In the genomic region with DNA sequence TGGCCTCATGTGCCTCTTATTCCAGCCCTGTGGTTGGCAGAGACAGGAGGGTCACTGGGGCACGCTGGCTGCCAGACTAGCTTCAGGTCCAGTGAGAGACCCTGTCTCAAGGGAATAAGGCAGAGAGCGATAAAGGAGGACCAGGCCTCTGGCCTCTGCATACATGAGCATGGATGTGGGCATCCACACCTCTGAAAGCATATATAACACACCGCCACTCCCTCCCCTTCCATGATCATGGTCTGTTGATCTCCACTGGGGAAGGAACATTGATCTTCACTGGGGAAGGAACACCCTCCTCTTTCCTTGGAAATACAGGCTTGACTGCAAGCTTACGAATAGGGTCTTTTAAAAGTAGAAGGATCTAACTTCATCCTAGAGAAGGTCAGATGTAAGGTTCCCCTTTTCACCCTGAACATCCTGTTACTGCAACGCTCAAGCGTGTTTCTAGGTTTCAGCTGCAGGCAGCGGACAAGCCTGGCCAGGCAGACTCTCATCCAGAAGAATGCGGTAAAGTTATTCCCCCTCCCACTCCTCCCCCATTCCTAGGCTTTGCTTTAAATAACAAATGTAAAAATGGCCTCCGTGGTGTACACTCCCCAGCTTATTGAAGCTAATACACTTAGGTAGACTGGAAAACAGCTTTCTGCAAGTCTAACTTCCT, we compare ENCODE assay signal across 12 mouse cellular contexts. TPM values are rescaled to one million over a fixed set of nuclear protein-coding genes. Genes with fewer than 3 reads are reported as not detected.
A peak's percentile ranks its signal among the peaks of the same experiment; 100 is the strongest.
DNase-seq lines count a peak whose midpoint lies in the region; ATAC-seq lines count a peak whose summit lies in the region.
"Had no signal": no experiment of that assay in that cellular context is flagged by ENCODE, and none has a peak within 500 bp of the region (broad histone marks: within the 10 kb centered on the region; RNA-seq: fewer than 3 reads in every experiment).

No protein-coding gene starts in this region.

- peaks cover 10% of the 10 kb centered on the region for H3K36me3 ChIP-seq in heart, embryonic 11.5 days (ENCODE audit: control insufficient read depth, insufficient read depth, low read length)
- no peaks in the 10 kb centered on the region for H3K36me3 ChIP-seq in liver, embryonic 15.5 days (replicated peaks)
- H3K36me3 ChIP-seq in liver, embryonic 11.5 days (ENCODE audit: control insufficient read depth, insufficient read depth, low read length) = peaks cover 2% of the 10 kb centered on the region; the same call in 1 of the 2 replicates
- no peaks in the 10 kb centered on the region for H3K36me3 ChIP-seq in embryonic facial prominence, embryonic 11.5 days (replicated peaks; ENCODE audit: control insufficient read depth, insufficient read depth, low read depth, low read length)
- H3K36me3 ChIP-seq in stomach, embryonic 14.5 days (ENCODE audit: control insufficient read depth, insufficient read depth, low read length) = peaks cover 13% of the 10 kb centered on the region; the same call in 1 of the 2 replicates

- no peaks in the 10 kb centered on the region for H3K27me3 ChIP-seq in heart, embryonic 11.5 days (ENCODE audit: control insufficient read depth, insufficient read depth, low read length)
- no peaks in the 10 kb centered on the region for H3K27me3 ChIP-seq in liver, embryonic 15.5 days
- H3K27me3 ChIP-seq in liver, embryonic 11.5 days (replicated peaks; ENCODE audit: control insufficient read depth, insufficient read depth, low read length) = no peaks in the 10 kb centered on the region
- no peaks in the 10 kb centered on the region for H3K27me3 ChIP-seq in embryonic facial prominence, embryonic 11.5 days (ENCODE audit: control insufficient read depth, insufficient read depth, low read length)
- H3K27me3 ChIP-seq in stomach, embryonic 14.5 days (ENCODE audit: control insufficient read depth, insufficient read depth, low read length) = no peaks in the 10 kb centered on the region
- H3K27me3 ChIP-seq: forebrain, embryonic 12.5 days had no signal

- no peaks in the 10 kb centered on the region for H3K9me3 ChIP-seq in heart, embryonic 11.5 days (replicated peaks; ENCODE audit: control insufficient read depth, low read length)
- H3K9me3 ChIP-seq in liver, embryonic 15.5 days (replicated peaks) = no peaks in the 10 kb centered on the region
- H3K9me3 ChIP-seq in liver, embryonic 11.5 days (ENCODE audit: control insufficient read depth, low read length) = no peaks in the 10 kb centered on the region
- no peaks in the 10 kb centered on the region for H3K9me3 ChIP-seq in embryonic facial prominence, embryonic 11.5 days (replicated peaks; ENCODE audit: control insufficient read depth, low read length)
- no peaks in the 10 kb centered on the region for H3K9me3 ChIP-seq in stomach, embryonic 14.5 days (ENCODE audit: control insufficient read depth, low read depth, low read length)
- H3K9me3 ChIP-seq: forebrain, embryonic 12.5 days had no signal

- peak overlapping the region; percentile 41; the same call in 1 of the 2 replicates for H3K27ac ChIP-seq in heart, embryonic 11.5 days (ENCODE audit: low read depth, low read length)
- 0 out of 2 replicates have a peak overlapping the region, but pooled peaks have one; percentile 6 for H3K27ac ChIP-seq in liver, embryonic 15.5 days (replicated peaks)
- H3K27ac ChIP-seq in liver, embryonic 11.5 days (ENCODE audit: low read depth, low read length) = no peak overlapping the region
- H3K27ac ChIP-seq in embryonic facial prominence, embryonic 11.5 days (replicated peaks; ENCODE audit: low read depth, low read length) = no peak overlapping the region
- peak overlapping the region; percentile 6; the same call in 1 of the 2 replicates for H3K27ac ChIP-seq in stomach, embryonic 14.5 days (ENCODE audit: low read length)
- H3K27ac ChIP-seq: forebrain, embryonic 12.5 days had no signal

- H3K4me1 ChIP-seq in heart, embryonic 11.5 days (ENCODE audit: control insufficient read depth, insufficient read depth, low read length) = peaks cover 24% of the 10 kb centered on the region
- H3K4me1 ChIP-seq in liver, embryonic 15.5 days (replicated peaks) = peaks cover 8% of the 10 kb centered on the region; the same call in 1 of the 2 replicates
- peaks cover 3% of the 10 kb centered on the region for H3K4me1 ChIP-seq in liver, embryonic 11.5 days (replicated peaks; ENCODE audit: control insufficient read depth, insufficient read depth, low read length)
- H3K4me1 ChIP-seq in embryonic facial prominence, embryonic 11.5 days (ENCODE audit: control insufficient read depth, insufficient read depth, low read length) = no peaks in the 10 kb centered on the region; the same call in none of the 2 replicates
- peaks cover 7% of the 10 kb centered on the region for H3K4me1 ChIP-seq in stomach, embryonic 14.5 days (ENCODE audit: control insufficient read depth, insufficient read depth, low read length)
- H3K4me1 ChIP-seq: forebrain, embryonic 12.5 days had no signal

- H3K4me2 ChIP-seq in heart, embryonic 11.5 days = no peak overlapping the region
- no peak overlapping the region for H3K4me2 ChIP-seq in liver, embryonic 15.5 days
- H3K4me2 ChIP-seq in liver, embryonic 11.5 days = no peak overlapping the region
- H3K4me2 ChIP-seq in embryonic facial prominence, embryonic 11.5 days (ENCODE audit: low read depth, low read length) = no peak overlapping the region
- H3K4me2 ChIP-seq in stomach, embryonic 14.5 days (replicated peaks; ENCODE audit: low read depth, low read length) = no peak overlapping the region
- H3K4me2 ChIP-seq: forebrain, embryonic 12.5 days had no signal

- no peak for DNase-seq in heart, adult 8-10 months (ENCODE audit: low spot score)
- no peak for DNase-seq in liver, embryonic 11.5 days (ENCODE audit: low spot score)
- DNase-seq in embryonic facial prominence, embryonic 11.5 days (ENCODE audit: low spot score) = peak; percentile 44
- no peak for DNase-seq in adrenal gland, postnatal 36 days
- DNase-seq in right cerebral cortex, adult 18-20 months = no peak
- DNase-seq: adrenal gland, postnatal 14 days; liver; right cerebral cortex, postnatal 4 days had no signal

- WGBS in heart, embryonic 11.5 days (ENCODE audit: insufficient replicate concordance) = 47% methylated on average over 9 of the region's 9 CpGs
- WGBS in liver, embryonic 15.5 days (ENCODE audit: insufficient replicate concordance) = 47% methylated on average over 9 of the region's 9 CpGs
- WGBS in liver, embryonic 11.5 days = 60% methylated on average over 9 of the region's 9 CpGs
- 32% methylated on average over 9 of the region's 9 CpGs for WGBS in embryonic facial prominence, embryonic 11.5 days
- WGBS in stomach, embryonic 14.5 days = 47% methylated on average over 9 of the region's 9 CpGs

- H3K4me3 ChIP-seq in heart, embryonic 11.5 days (ENCODE audit: low read depth, low read length) = no peak overlapping the region
- no peak overlapping the region for H3K4me3 ChIP-seq in liver, embryonic 15.5 days (replicated peaks)
- no peak overlapping the region for H3K4me3 ChIP-seq in liver, embryonic 11.5 days (ENCODE audit: low read depth, low read length)
- no peak overlapping the region for H3K4me3 ChIP-seq in embryonic facial prominence, embryonic 11.5 days (ENCODE audit: low read depth, low read length)
- no peak overlapping the region for H3K4me3 ChIP-seq in stomach, embryonic 14.5 days (ENCODE audit: low read depth, low read length)
- H3K4me3 ChIP-seq: forebrain, embryonic 12.5 days had no signal

- H3K9ac ChIP-seq in heart, embryonic 11.5 days (ENCODE audit: low read depth, low read length) = 0 out of 2 replicates have a peak overlapping the region, but pooled peaks have one; percentile 24
- no peak overlapping the region for H3K9ac ChIP-seq in liver, embryonic 15.5 days
- H3K9ac ChIP-seq in liver, embryonic 11.5 days (ENCODE audit: low read depth, low read length) = no peak overlapping the region
- no peak overlapping the region for H3K9ac ChIP-seq in embryonic facial prominence, embryonic 11.5 days (replicated peaks; ENCODE audit: low read length)
- H3K9ac ChIP-seq in stomach, embryonic 14.5 days (replicated peaks; ENCODE audit: low read depth, low read length) = no peak overlapping the region
- H3K9ac ChIP-seq: forebrain, embryonic 12.5 days had no signal

- ATAC-seq in heart, embryonic 11.5 days (replicated peaks; ENCODE audit: insufficient number of reproducible peaks, low FRiP score, low TSS enrichment) = no peak; the same call in 1 of the 2 replicates
- no peak for ATAC-seq in liver, embryonic 15.5 days (ENCODE audit: insufficient read depth)
- no peak for ATAC-seq in liver, embryonic 11.5 days (replicated peaks; ENCODE audit: low FRiP score)
- ATAC-seq in embryonic facial prominence, embryonic 11.5 days (replicated peaks; ENCODE audit: insufficient number of reproducible peaks, low FRiP score, low TSS enrichment, low read depth) = no peak
- ATAC-seq in stomach, embryonic 14.5 days (ENCODE audit: insufficient number of reproducible peaks, insufficient read depth, low FRiP score, low read depth) = no peak; the same call in 1 of the 2 replicates

RNA-seq across cellular contexts. Expression of gene Itgav, which starts 15.4 kb away (rescaled TPM):
- polyA plus RNA-seq in heart, embryonic 11.5 days (2014; fragmentation: Nextera tagmentation; extraction: Ambion mirVana) = 75.9 and 87.7 TPM in 2 replicates
- total RNA-seq in heart, adult 8-10 months (2022) = 10 to 100 TPM; 33.9 to 39.6 (median 36.0) TPM
- 10.7 and 12.4 TPM in 2 replicates for polyA plus RNA-seq in liver, embryonic 15.5 days (2015; fragmentation: Nextera tagmentation; extraction: Ambion mirVana)
- 34.3 and 38.3 TPM in 2 replicates for polyA plus RNA-seq in liver, embryonic 11.5 days (2014; fragmentation: Nextera tagmentation; extraction: Ambion mirVana)
- polyA plus RNA-seq in embryonic facial prominence, embryonic 11.5 days (2014; fragmentation: Nextera tagmentation; extraction: Ambion mirVana) = 59.7 and 76.1 TPM in 2 replicates
- 96.2 and 106 TPM in 2 replicates for polyA plus RNA-seq in stomach, embryonic 14.5 days (2014; fragmentation: Nextera tagmentation; extraction: Ambion mirVana)
- total RNA-seq in adrenal gland, postnatal 36 days (2021) = 100 to 1,000 TPM; 122 to 131 TPM

Comparison
In these comparisons a context has a peak if more than half of its experiments do, and no peak if none do; other contexts are left out.
1. H3K27ac ChIP-seq: peak in heart, embryonic 11.5 days (single experiment), liver, embryonic 15.5 days (single experiment) and stomach, embryonic 14.5 days (single experiment); none in liver, embryonic 11.5 days (single experiment) and embryonic facial prominence, embryonic 11.5 days (single experiment).